Mouse (Mus musculus): ENCODE data around the gene Olfr419.

The Olfr419 gene

DNA sequence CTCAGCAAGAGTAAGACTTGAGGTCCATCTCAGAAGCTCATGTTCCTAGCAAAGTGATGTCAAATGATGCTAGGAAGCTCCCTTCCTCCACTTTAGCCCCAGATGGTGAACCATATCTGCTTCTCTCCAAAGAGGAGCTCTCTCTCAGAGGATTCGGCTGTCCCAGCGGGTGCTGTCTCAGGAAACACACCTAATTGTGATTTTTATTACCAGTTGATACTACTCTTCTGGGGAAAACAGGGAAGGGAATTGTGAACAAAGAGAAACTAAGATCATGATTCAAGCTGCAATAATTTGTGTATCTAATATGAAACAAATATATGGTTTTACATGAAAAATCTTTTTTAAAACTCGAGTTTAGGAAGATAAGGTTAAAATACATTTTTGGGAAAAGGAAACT lies at the start of gene Olfr419:
Gene Olfr419 (minus strand): TSS at position 101 of the 400 bp plus-strand sequence.
- CTCF ChIA-PET: no interaction called here

DNA sequence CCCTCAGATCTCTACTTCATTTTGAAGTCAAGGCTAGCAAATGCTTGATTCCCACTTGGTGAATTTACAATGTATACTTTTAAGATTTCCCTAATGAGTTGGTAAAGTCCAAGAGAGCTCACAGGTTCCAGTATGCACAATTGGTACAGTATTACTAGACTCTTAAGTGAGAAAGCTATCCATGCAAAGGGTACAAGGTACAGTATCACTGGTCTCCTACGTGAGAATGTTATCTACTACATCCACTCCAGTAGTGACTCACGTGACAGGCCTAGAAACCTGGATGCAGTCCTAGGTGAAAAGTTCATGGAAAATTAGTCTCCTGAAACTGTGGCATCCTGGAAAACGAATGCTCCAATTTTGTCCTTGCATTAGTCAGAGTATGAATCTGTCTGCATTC lies 18.8 kb upstream of the Olfr419 start:
- CTCF ChIA-PET: no interaction called here

DNA sequence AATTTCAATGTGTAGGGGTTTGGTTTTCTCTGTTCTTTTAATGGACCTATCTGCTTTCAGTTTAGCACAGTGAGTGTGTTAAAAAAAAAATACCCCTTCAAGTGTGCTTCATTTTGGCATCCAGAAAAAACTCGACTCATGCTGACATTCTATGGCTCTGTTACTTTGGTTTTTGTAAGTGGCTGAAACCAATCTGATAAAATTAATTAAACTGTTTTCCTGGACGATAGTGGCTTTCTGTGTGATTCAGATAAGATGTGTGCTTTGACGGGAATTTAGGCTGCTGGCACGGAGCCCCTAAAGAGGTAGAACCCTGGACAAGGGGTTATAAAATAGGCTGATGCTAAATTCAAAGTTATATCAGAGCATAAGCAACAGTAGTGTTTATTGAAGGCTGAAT lies 17.3 kb upstream of the Olfr419 start:
- CTCF ChIA-PET: no interaction called here

DNA sequence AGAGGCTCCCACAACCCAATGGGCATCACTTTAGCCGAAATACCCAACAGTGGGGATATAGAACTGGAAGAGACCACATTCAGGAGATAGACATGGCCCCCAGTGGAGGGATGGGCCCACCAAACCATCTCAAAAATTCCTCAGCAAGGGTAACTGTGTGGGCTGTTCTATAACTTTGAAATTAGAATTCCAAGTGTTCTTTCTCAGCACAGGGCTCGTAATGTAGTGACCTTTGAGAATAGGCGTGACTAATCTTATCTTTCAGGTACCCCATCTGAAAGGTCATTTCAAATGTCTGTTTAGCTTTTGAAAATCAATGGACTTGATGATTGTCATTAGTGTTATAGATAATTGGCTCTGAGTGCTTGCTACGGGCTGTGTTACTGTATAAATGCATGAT lies 16.0 kb upstream of the Olfr419 start:
- CTCF ChIA-PET: no interaction called here

DNA sequence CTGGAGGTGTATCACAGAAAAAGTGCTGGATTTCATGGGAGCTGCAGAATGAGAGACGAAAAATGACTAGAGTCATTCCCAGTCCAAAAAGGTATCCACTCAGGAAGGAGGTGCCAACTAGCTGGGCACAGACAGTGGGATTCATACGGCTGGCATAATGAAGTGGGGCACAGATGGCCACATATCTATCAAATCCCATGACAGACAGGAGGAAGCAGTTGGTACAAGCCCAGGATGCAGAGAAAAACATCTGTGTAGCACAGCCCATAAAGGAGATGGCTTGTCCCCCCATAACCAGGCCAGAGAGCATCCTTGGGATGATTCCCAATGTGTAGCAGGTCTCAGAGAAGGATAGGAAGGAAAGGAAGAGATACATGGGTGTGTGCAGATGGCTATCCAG lies 1.5 kb downstream of the Olfr419 start:
- CTCF ChIA-PET: no interaction called here

DNA sequence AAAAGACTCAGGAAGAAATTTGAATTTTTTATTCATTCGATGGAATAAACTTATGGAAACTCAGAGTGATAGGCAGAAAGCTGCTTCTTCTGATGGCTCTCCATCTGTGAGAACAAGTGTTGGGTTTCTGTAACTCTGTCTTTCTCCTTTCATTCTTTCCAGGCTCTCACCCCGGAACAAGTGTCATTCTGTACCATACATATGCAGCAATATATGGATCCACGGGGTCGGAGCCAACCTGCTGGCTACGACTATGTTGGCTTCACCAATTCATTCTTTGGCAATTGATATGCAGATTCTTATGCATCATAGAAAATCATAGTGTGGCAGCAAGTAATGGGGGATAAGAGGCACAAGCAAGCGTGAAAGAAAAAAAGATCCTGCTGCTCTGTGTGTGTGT lies 4.7 kb downstream of the Olfr419 start:
- CTCF ChIA-PET: no interaction called here

DNA sequence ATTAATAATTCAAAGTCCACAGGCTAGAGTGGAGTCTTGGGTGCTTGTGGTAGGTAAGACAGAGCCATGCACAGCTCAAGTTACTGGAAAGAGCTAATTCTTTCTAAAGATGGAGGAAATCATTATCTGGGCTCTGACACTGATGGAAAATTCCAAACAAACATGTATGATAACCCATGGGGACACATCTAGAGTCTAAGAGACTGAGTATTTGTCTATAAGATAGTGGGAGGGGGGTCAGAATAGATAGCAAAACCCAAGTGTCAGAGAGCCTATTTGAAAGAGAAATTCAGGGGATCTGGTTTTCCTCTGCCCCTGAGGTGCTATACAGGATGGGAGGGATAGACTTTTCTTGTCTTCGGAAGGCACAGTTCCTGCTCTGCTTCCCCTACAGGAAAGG lies 5.8 kb downstream of the Olfr419 start:
- CTCF ChIA-PET: no interaction called here

DNA sequence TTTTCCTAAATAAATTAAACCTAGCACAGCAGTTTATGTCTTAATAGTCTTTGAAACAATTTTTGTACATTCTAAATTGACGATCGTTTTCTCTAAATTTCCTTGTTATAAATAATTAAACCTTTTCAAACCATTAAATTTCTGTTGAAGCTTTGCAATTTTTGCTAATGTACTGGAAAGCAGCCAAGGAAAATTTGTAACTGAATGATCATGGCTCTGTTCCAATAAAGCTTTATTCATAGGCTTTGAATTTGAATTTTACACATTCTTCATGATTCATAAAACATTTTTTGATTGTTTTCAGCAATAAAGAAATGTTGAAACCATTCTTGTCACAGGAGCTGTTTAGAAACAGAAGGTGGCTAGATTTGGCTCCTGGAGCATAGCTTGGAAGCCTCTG lies 7.2 kb downstream of the Olfr419 start:
- CTCF ChIA-PET: no interaction called here

DNA sequence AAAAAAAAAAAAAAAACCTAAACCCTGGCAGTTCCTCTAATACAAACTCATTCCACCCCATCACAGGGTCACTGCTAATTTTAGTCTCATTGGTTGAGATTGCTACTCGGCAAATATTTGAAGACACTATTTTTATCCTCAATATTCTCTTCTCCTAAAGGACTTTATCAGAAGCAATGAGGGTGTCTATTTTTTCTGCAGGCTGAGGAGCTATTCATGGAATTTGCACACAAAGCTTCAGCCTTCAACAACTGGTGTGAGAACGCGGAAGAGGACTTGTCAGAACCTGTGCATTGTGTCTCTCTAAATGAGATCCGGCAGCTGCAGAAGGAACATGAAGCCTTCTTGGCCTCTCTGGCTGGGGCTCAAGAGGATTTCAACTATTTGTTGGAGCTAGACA lies 11.9 kb downstream of the Olfr419 start:
- CTCF ChIA-PET: no interaction called here

DNA sequence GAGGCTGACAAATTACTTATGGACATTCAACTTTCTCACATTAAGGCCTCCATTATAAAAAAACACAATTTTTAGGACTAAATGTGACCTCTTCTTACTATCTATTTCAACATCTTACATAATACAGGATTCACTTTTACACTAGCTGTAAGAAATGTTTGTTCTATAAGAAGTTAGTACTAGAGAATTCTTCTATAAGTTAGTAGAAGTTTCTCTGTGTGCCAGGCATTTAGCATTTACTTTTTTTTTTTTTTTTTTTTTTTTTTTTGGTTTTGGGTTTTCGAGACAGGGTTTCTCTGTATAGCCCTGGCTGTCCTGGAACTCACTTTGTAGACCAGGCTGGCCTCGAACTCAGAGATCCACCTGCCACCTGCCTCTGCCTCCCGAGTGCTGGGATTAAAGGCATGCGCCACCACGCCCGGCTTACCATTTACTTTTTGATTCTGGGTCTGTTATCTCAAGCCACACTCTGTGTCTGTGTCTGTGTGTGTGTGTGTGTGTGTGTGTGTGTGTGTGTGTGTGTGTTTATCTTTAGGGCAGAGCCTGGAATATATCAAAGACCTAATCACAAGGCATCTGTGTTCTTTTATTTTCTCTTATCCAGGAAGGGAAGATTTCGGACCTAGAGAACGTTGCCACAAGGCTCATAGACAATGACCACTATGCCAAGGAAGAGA lies 35.2 kb downstream of the Olfr419 start:
- CTCF ChIA-PET: no interaction called here

DNA sequence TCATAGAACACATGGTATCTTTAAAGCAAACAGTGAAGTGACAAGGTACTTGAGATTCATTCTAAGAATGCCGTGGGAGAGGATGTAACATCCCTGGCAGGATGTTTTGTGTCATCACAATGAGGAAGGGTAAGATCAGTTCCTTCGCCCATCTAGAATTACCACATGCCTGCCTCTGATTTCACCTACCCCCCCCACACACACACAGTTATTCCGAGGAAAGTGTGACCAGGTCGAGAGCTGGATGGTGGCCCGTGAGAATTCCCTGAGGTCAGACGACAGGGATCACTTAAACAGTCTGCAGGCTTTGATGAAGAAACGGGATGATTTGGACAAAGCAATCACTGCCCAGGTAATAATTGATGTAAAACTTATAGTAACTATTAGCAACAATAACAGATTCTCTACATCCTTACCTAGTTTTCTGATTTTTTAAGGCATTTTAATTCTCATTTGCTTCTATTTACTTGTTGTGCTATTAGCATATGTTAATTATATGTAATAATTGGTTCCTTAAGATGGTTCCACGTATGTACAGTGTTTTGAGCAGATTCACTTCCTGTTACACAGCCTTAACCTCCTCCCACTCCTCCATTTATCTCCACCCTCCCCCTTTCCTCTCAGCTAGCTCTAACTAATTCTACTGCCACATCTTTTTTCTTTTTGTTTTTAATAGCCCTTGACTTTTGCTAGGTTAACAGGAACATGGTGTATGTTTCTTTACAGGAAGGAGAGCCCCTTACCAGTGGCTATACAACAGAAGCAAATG lies 36.4 kb downstream of the Olfr419 start:
- CTCF ChIA-PET: no interaction called here

DNA sequence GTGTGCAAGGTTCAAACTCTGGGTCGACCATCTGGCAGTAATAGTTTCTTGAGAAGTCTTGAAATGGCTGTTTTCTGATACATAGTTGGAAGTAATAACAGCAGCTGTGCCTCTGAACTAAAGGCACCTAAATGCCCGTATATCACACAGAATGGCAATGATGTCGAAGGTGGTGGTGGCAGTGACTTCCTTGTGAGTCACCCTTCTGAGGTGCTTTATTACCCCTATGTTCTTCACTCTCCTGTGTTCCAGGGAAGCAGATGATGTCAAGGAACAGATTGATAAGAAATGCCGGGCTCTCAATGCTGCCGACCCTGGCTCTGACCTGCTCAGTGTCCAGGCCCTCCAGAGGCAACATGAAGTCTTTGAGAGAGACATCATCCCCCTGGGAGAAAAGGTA lies 39.6 kb downstream of the Olfr419 start:
- CTCF ChIA-PET: no interaction called here

DNA sequence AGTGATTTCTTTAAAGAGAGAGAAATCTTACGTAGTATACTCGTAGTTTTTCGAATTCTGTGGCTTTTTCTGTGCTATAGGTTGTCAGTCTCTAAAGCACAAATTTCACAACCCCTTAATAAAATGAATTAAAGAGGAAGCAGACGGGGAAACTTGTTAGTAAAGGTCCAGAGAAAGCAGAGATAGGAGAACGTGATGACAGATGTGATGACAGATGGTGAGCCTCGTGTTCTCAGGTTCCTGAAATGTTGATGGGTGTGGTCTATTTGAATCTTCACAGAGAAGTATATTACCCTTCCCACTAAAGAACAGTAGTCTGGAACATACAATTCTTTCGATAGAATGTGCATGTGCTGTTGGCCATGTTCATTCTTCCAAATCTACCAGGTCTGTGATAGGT lies 47.2 kb downstream of the Olfr419 start:
- CTCF ChIA-PET: no interaction called here

Data from spleen, embryonic (tissue).